In the genomic region with DNA sequence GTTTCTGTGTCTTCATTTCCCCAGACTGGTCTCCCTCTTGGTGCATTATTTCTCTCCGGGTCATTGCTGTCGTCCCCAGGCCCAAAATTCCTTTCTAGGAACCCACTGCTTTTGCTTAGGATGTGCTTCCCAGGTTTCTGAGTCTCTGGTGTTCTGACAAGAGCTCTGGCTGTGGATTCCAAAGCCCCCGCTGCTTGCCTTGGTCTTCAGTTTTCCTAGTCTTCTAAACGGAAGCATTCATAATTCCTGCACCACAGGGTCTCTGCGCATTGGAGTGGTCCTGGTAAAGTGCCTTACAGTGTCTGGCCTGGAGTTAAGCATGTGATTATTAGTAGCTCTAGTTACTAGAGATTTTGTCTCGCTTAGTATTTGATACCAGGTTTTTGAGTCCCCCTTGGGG, we compare ENCODE assay signal across 8 mouse cellular contexts. TPM values are rescaled to one million over a fixed set of nuclear protein-coding genes. Genes with fewer than 3 reads are reported as not detected.
A peak's percentile ranks its signal among the peaks of the same experiment; 100 is the strongest.
DNase-seq lines count a peak whose midpoint lies in the region; ATAC-seq and TF ChIP-seq lines count a peak whose summit lies in the region.

No protein-coding gene starts in this region.

- H3K9me3 ChIP-seq in embryonic facial prominence, embryonic 12.5 days: no peaks in the 10 kb centered on the region
- no peaks in the 10 kb centered on the region for H3K9me3 ChIP-seq in intestine, postnatal 0 days (ENCODE audit: control insufficient read depth)
- H3K9me3 ChIP-seq in neural tube, embryonic 14.5 days (ENCODE audit: control insufficient read depth, low read length): no peaks in the 10 kb centered on the region

- H3K27me3 ChIP-seq in embryonic facial prominence, embryonic 12.5 days: no peaks in the 10 kb centered on the region
- no peaks in the 10 kb centered on the region for H3K27me3 ChIP-seq in intestine, postnatal 0 days (replicated peaks; ENCODE audit: control insufficient read depth, insufficient read depth, low read length)
- no peaks in the 10 kb centered on the region; the same call in 1 of the 2 replicates for H3K27me3 ChIP-seq in neural tube, embryonic 14.5 days (ENCODE audit: control insufficient read depth, insufficient read depth, low read length)

- intact Hi-C loops in gastrocnemius, postnatal 36 days (cut with DNase I): loop anchor here (10.0 kb wide), 1 partner anchor 1386 kb away; the partner anchor contains the start of genes Mboat7 and Tsen34

- peak overlapping the region; percentile 99 for H3K9ac ChIP-seq in embryonic facial prominence, embryonic 12.5 days
- H3K9ac ChIP-seq in intestine, postnatal 0 days (ENCODE audit: low read depth, low read length): peak overlapping the region; percentile 98
- peak overlapping the region; percentile 94 for H3K9ac ChIP-seq in neural tube, embryonic 14.5 days (replicated peaks; ENCODE audit: low read depth, low read length)

- H3K36me3 ChIP-seq in embryonic facial prominence, embryonic 12.5 days: peaks cover 47% of the 10 kb centered on the region
- peaks cover 35% of the 10 kb centered on the region for H3K36me3 ChIP-seq in intestine, postnatal 0 days (ENCODE audit: control insufficient read depth, insufficient read depth)
- H3K36me3 ChIP-seq in neural tube, embryonic 14.5 days (ENCODE audit: control insufficient read depth, insufficient read depth, low read length): peaks cover 32% of the 10 kb centered on the region

- H3K4me3 ChIP-seq in layer of hippocampus, adult 2 months: peak overlapping the region; percentile 83
- H3K4me3 ChIP-seq in embryonic facial prominence, embryonic 12.5 days: peak overlapping the region; percentile 98
- H3K4me3 ChIP-seq in intestine, postnatal 0 days (ENCODE audit: low read depth, low read length): peak overlapping the region; percentile 95
- H3K4me3 ChIP-seq in neural tube, embryonic 14.5 days (ENCODE audit: low read depth, low read length): peak overlapping the region; percentile 93

- no peak for ATAC-seq in embryonic facial prominence, embryonic 12.5 days (ENCODE audit: insufficient number of reproducible peaks, insufficient read depth, low FRiP score, low TSS enrichment)
- ATAC-seq in intestine, postnatal 0 days: no peak
- ATAC-seq in neural tube, embryonic 14.5 days (ENCODE audit: low read depth): no peak

- H3K4me1 ChIP-seq in embryonic facial prominence, embryonic 12.5 days: peaks cover 7% of the 10 kb centered on the region
- H3K4me1 ChIP-seq in intestine, postnatal 0 days (replicated peaks; ENCODE audit: control insufficient read depth, insufficient read depth, low read length): no peaks in the 10 kb centered on the region
- H3K4me1 ChIP-seq in neural tube, embryonic 14.5 days (ENCODE audit: control insufficient read depth, insufficient read depth, low read length): peaks cover 12% of the 10 kb centered on the region; the same call in 1 of the 2 replicates

- peak overlapping the region; percentile 82 for H3K4me2 ChIP-seq in embryonic facial prominence, embryonic 12.5 days (replicated peaks)
- peak overlapping the region; percentile 75 for H3K4me2 ChIP-seq in intestine, postnatal 0 days (replicated peaks; ENCODE audit: low read depth)
- peak overlapping the region; percentile 71 for H3K4me2 ChIP-seq in neural tube, embryonic 14.5 days (ENCODE audit: low read depth, low read length)

- DNase-seq in layer of hippocampus, adult 2 months (ENCODE audit: low spot score in 2 of 2): no peak
- no peak for DNase-seq in layer of hippocampus, postnatal 10 days (ENCODE audit: low spot score in 2 of 2)
- DNase-seq in gastrocnemius, postnatal 36 days: no peak
- no peak for DNase-seq in ovary, postnatal 36 days (ENCODE audit: low spot score)
- DNase-seq in adrenal gland, postnatal 36 days: no peak

- no peak for TF ChIP-seq CTCF in layer of hippocampus, adult 2 months (conservative IDR thresholded peaks at IDR 0.05)
- no peak for TF ChIP-seq CTCF in intestine, postnatal 0 days (IDR thresholded peaks at IDR 0.05; ENCODE audit: low read depth)

- 15% methylated on average over 6 of the region's 6 CpGs for WGBS in embryonic facial prominence, embryonic 12.5 days
- WGBS in intestine, postnatal 0 days: 6% methylated on average over 6 of the region's 6 CpGs
- WGBS in neural tube, embryonic 14.5 days: 20% methylated on average over 6 of the region's 6 CpGs

- H3K27ac ChIP-seq in layer of hippocampus, adult 2 months: peak overlapping the region; percentile 93
- H3K27ac ChIP-seq in embryonic facial prominence, embryonic 12.5 days: peak overlapping the region; percentile 94
- H3K27ac ChIP-seq in intestine, postnatal 0 days (ENCODE audit: low read depth, low read length): peak overlapping the region; percentile 99
- peak overlapping the region; percentile 90; the same call in 1 of the 2 replicates for H3K27ac ChIP-seq in neural tube, embryonic 14.5 days (ENCODE audit: low read depth, low read length)

RNA-seq across cellular contexts. Expression of gene Epn1, which starts 0.8 kb away (rescaled TPM):
- 100 to 1,000 TPM; 540 to 559 TPM for total RNA-seq in layer of hippocampus, adult 2 months (2021)
- 100 to 1,000 TPM; 402 to 408 TPM for total RNA-seq in layer of hippocampus, postnatal 10 days (2021)
- polyA plus RNA-seq in embryonic facial prominence, embryonic 12.5 days (2016; fragmentation: Nextera tagmentation; extraction: Ambion mirVana): 66.0 and 67.2 TPM in 2 replicates
- polyA plus RNA-seq in intestine, postnatal 0 days (2015; fragmentation: Nextera tagmentation; extraction: Ambion mirVana): 98.0 and 106 TPM in 2 replicates
- polyA plus RNA-seq in neural tube, embryonic 14.5 days (2014; fragmentation: Nextera tagmentation; extraction: Ambion mirVana): 97.9 and 112 TPM in 2 replicates
- 100 to 1,000 TPM; 149 to 152 TPM for total RNA-seq in gastrocnemius, postnatal 36 days (2021)
- total RNA-seq in adrenal gland, postnatal 36 days (2021): 100 to 1,000 TPM; 146 to 155 TPM

RNA-seq across cellular contexts. Expression of gene U2af2, which starts 18.9 kb away (rescaled TPM):
- total RNA-seq in layer of hippocampus, adult 2 months (2021): 100 to 1,000 TPM; 185 to 192 TPM
- 100 to 1,000 TPM; 174 to 184 TPM for total RNA-seq in layer of hippocampus, postnatal 10 days (2021)
- polyA plus RNA-seq in embryonic facial prominence, embryonic 12.5 days (2016; fragmentation: Nextera tagmentation; extraction: Ambion mirVana): 159 and 161 TPM in 2 replicates
- 48.3 and 51.4 TPM in 2 replicates for polyA plus RNA-seq in intestine, postnatal 0 days (2015; fragmentation: Nextera tagmentation; extraction: Ambion mirVana)
- 83.0 and 84.2 TPM in 2 replicates for polyA plus RNA-seq in neural tube, embryonic 14.5 days (2014; fragmentation: Nextera tagmentation; extraction: Ambion mirVana)
- total RNA-seq in gastrocnemius, postnatal 36 days (2021): 10 to 100 TPM; 38.0 to 48.3 TPM
- total RNA-seq in adrenal gland, postnatal 36 days (2021): 100 to 1,000 TPM; 143 to 180 TPM

RNA-seq across cellular contexts. Expression of gene Zfp580, which starts 29.5 kb away (rescaled TPM):
- 10 to 100 TPM; 34.1 to 35.7 TPM for total RNA-seq in layer of hippocampus, adult 2 months (2021)
- total RNA-seq in layer of hippocampus, postnatal 10 days (2021): 10 to 100 TPM; 74.9 to 80.4 TPM
- polyA plus RNA-seq in embryonic facial prominence, embryonic 12.5 days (2016; fragmentation: Nextera tagmentation; extraction: Ambion mirVana): 36.4 and 41.8 TPM in 2 replicates
- polyA plus RNA-seq in intestine, postnatal 0 days (2015; fragmentation: Nextera tagmentation; extraction: Ambion mirVana): 15.8 and 16.9 TPM in 2 replicates
- 102 and 111 TPM in 2 replicates for polyA plus RNA-seq in neural tube, embryonic 14.5 days (2014; fragmentation: Nextera tagmentation; extraction: Ambion mirVana)
- total RNA-seq in gastrocnemius, postnatal 36 days (2021): 1 to 10 TPM; 2.9 to 3.3 TPM
- total RNA-seq in adrenal gland, postnatal 36 days (2021): 1 to 10 TPM; 6.4 to 9.3 TPM

RNA-seq across cellular contexts. Expression of gene Rfpl4, which starts 35.9 kb away (rescaled TPM):
- not detected for total RNA-seq in layer of hippocampus, adult 2 months (2021)
- not detected for total RNA-seq in layer of hippocampus, postnatal 10 days (2021)
- polyA plus RNA-seq in embryonic facial prominence, embryonic 12.5 days (2016; fragmentation: Nextera tagmentation; extraction: Ambion mirVana): not detected in 2 replicates
- not detected in 2 replicates for polyA plus RNA-seq in intestine, postnatal 0 days (2015; fragmentation: Nextera tagmentation; extraction: Ambion mirVana)
- not detected in 2 replicates for polyA plus RNA-seq in neural tube, embryonic 14.5 days (2014; fragmentation: Nextera tagmentation; extraction: Ambion mirVana)
- total RNA-seq in gastrocnemius, postnatal 36 days (2021): not detected
- under 1 TPM in 1 of 2 experiments, not detected in 1; 0.56 TPM for total RNA-seq in adrenal gland, postnatal 36 days (2021)

RNA-seq across cellular contexts. Expression of gene Zfp784, which starts 42.6 kb away (rescaled TPM):
- 1 to 10 TPM; 7.3 to 7.8 TPM for total RNA-seq in layer of hippocampus, adult 2 months (2021)
- total RNA-seq in layer of hippocampus, postnatal 10 days (2021): 1 to 10 TPM; 5.4 to 5.8 TPM
- 5.4 and 5.7 TPM in 2 replicates for polyA plus RNA-seq in embryonic facial prominence, embryonic 12.5 days (2016; fragmentation: Nextera tagmentation; extraction: Ambion mirVana)
- polyA plus RNA-seq in intestine, postnatal 0 days (2015; fragmentation: Nextera tagmentation; extraction: Ambion mirVana): 6.4 and 6.5 TPM in 2 replicates
- 6.6 and 8.5 TPM in 2 replicates for polyA plus RNA-seq in neural tube, embryonic 14.5 days (2014; fragmentation: Nextera tagmentation; extraction: Ambion mirVana)
- total RNA-seq in gastrocnemius, postnatal 36 days (2021): 1 to 10 TPM; 2.2 to 3.9 TPM
- 1 to 10 TPM; 3.8 to 4.5 TPM for total RNA-seq in adrenal gland, postnatal 36 days (2021)
